Mouse (Mus musculus) urinary bladder, postnatal 25 days (tissue): Measurements from ENCODE around the gene Cmah.

Experiments used
- DNase-seq: peaks from one replicate; pipeline ENCODE4 v3.0.0; 2022; ENCODE audit warnings: low spot score

The Cmah gene

GRCm38 (mm10) chr13:24483691-24484090 is 156.5 kb downstream of the Cmah start:
- no peak for DNase-seq

- no peak for DNase-seq
Observed at GRCm38 (mm10) chr13:24484811-24485210, 157.6 kb downstream of the Cmah start.

GRCm38 (mm10) chr13:24485964-24486363 is 158.8 kb downstream of the Cmah start:
- DNase-seq = no peak

- no peak for DNase-seq
Observed at GRCm38 (mm10) chr13:24486403-24486802, 159.2 kb downstream of the Cmah start.

GRCm38 (mm10) chr13:24487061-24487460 is 159.9 kb downstream of the Cmah start:
- no peak for DNase-seq

GRCm38 (mm10) chr13:24487546-24487945 is 160.3 kb downstream of the Cmah start:
- no peak for DNase-seq

GRCm38 (mm10) chr13:24488526-24489070 is 161.4 kb downstream of the Cmah start:
- no peak for DNase-seq

- no peak for DNase-seq
Observed at GRCm38 (mm10) chr13:24489515-24489914, 162.3 kb downstream of the Cmah start.

- no peak for DNase-seq
Observed at GRCm38 (mm10) chr13:24490041-24490440, 162.8 kb downstream of the Cmah start.

- no peak for DNase-seq
Observed at GRCm38 (mm10) chr13:24491101-24491500, 163.9 kb downstream of the Cmah start.

GRCm38 (mm10) chr13:24493784-24494183 is 166.6 kb downstream of the Cmah start:
- no peak for DNase-seq

- DNase-seq = no peak
Observed at GRCm38 (mm10) chr13:24496353-24496752, 169.1 kb downstream of the Cmah start.

- DNase-seq = no peak
Observed at GRCm38 (mm10) chr13:24497001-24497400, 169.8 kb downstream of the Cmah start.

GRCm38 (mm10) chr13:24498342-24498741 is 171.1 kb downstream of the Cmah start:
- DNase-seq = no peak

- DNase-seq = no peak
Observed at GRCm38 (mm10) chr13:24499505-24499904, 172.3 kb downstream of the Cmah start.

- no peak for DNase-seq
Observed at GRCm38 (mm10) chr13:24501179-24501905, 174.1 kb downstream of the Cmah start.

GRCm38 (mm10) chr13:24501919-24502318 is 174.7 kb downstream of the Cmah start:
- no peak for DNase-seq

- DNase-seq = no peak
Observed at GRCm38 (mm10) chr13:24505812-24506211, 178.6 kb downstream of the Cmah start.

GRCm38 (mm10) chr13:24507156-24507555 is 180.0 kb downstream of the Cmah start:
- no peak for DNase-seq

GRCm38 (mm10) chr13:24508917-24509316 is 181.7 kb downstream of the Cmah start:
- DNase-seq = no peak

- no peak for DNase-seq
Observed at GRCm38 (mm10) chr13:24511367-24511766, 184.2 kb downstream of the Cmah start.

- no peak for DNase-seq
Observed at GRCm38 (mm10) chr13:24511932-24512520, 184.8 kb downstream of the Cmah start.

- no peak for DNase-seq
Observed at GRCm38 (mm10) chr13:24513717-24514116, 186.5 kb downstream of the Cmah start.
